Mouse (Mus musculus) heart, postnatal 14 days (tissue): ENCODE measurements around the gene Dnmt3a. TPM values are rescaled to one million over a fixed set of nuclear protein-coding genes. Genes with fewer than 3 reads are reported as not detected.
A peak's percentile ranks its signal among the peaks of the same experiment; 100 is the strongest.

Source experiments
- DNase-seq, 2 experiments: peaks; one replicate each; pipeline ENCODE4 v3.0.0; 2021 to 2022
- intact Hi-C: fragments of 180-260 bp; cut with DNase I; formaldehyde crosslinking; loops from one replicate; pipeline ENCODE4 v1.15.1; 2025
- total RNA-seq, 2 experiments: library from RNA; stranded (reverse); gene quantifications; 2 replicates each; pipeline ENCODE4 v1.2.3; 2021

The Dnmt3a gene
- total RNA-seq, 2 experiments from 2014 or later = 118 to 122 TPM

- intact Hi-C loops = no loop called here
These were observed 22.5 kb upstream of the Dnmt3a start for GRCm38 (mm10) chr12:3783196-3783825.

GRCm38 (mm10) chr12:3784258-3784657, 21.5 kb upstream of the Dnmt3a start:
- intact Hi-C loops = loop anchor here (2.0 kb wide), 1 partner anchor 21 kb away; no protein-coding TSS in a partner anchor
- no peak for DNase-seq

More at GRCm38 (mm10) chr12:3783196-3783825, 22.5 kb upstream of the Dnmt3a start:
- DNase-seq = no peak

GRCm38 (mm10) chr12:3784729-3785128, 21.1 kb upstream of the Dnmt3a start:
- intact Hi-C loops = loop anchor here (2.0 kb wide), 1 partner anchor 20 kb away; no protein-coding TSS in a partner anchor

GRCm38 (mm10) chr12:3787041-3787440, 18.8 kb upstream of the Dnmt3a start:
- intact Hi-C loops = no loop called here
- no peak for DNase-seq

More at GRCm38 (mm10) chr12:3784729-3785128, 21.1 kb upstream of the Dnmt3a start:
- DNase-seq = no peak

GRCm38 (mm10) chr12:3787541-3787940, 18.3 kb upstream of the Dnmt3a start:
- intact Hi-C loops = no loop called here
- peak in 1 of 2 experiments; percentile 39 for DNase-seq

GRCm38 (mm10) chr12:3788421-3789051, 17.3 kb upstream of the Dnmt3a start:
- intact Hi-C loops = no loop called here
- DNase-seq = no peak

- intact Hi-C loops = loop anchor here (10.0 kb wide), 1 partner anchor 215 kb away; the partner anchor contains the start of gene Dtnb
- no peak for DNase-seq
These were observed 16.1 kb upstream of the Dnmt3a start for GRCm38 (mm10) chr12:3789626-3790185.

GRCm38 (mm10) chr12:3791257-3791656, 14.6 kb upstream of the Dnmt3a start:
- intact Hi-C loops = loop anchor here (10.0 kb wide), 1 partner anchor 216 kb away; the partner anchor contains the start of gene Dtnb
- no peak for DNase-seq

GRCm38 (mm10) chr12:3791732-3792131, 14.1 kb upstream of the Dnmt3a start:
- intact Hi-C loops = loop anchor here (2.0 to 10.0 kb wide), 3 partner anchors 33 to 217 kb away; partner anchors contain the start of gene Dtnb
- DNase-seq = peak; percentile 96 to 98

- DNase-seq = no peak
- intact Hi-C loops = loop anchor here (2.0 to 10.0 kb wide), 3 partner anchors 33 to 217 kb away; partner anchors contain the start of gene Dtnb
These were observed 13.6 kb upstream of the Dnmt3a start for GRCm38 (mm10) chr12:3792248-3792647.

GRCm38 (mm10) chr12:3795569-3795968, 10.2 kb upstream of the Dnmt3a start:
- intact Hi-C loops = loop anchor here (10.0 kb wide), 1 partner anchor 221 kb away; the partner anchor contains the start of gene Dtnb
- DNase-seq = no peak

GRCm38 (mm10) chr12:3799551-3799950, 6.3 kb upstream of the Dnmt3a start:
- DNase-seq = no peak
- intact Hi-C loops = loop anchor here (10.0 kb wide), 1 partner anchor 225 kb away; the partner anchor contains the start of gene Dtnb

- intact Hi-C loops = loop anchor here (2.0 to 5.0 kb wide), 2 partner anchors 45 to 66 kb away; no protein-coding TSS in a partner anchor
- DNase-seq = peak; percentile 89 to 93
These were observed 471 bp downstream of the Dnmt3a start for GRCm38 (mm10) chr12:3806271-3806684.

- DNase-seq = peak; percentile 81 to 85
- intact Hi-C loops = loop anchor here (2.0 to 5.0 kb wide), 2 partner anchors 46 to 65 kb away; no protein-coding TSS in a partner anchor
These were observed 1.1 kb downstream of the Dnmt3a start for GRCm38 (mm10) chr12:3806703-3807547.

- intact Hi-C loops = loop anchor here (2.0 to 5.0 kb wide), 2 partner anchors 47 to 65 kb away; no protein-coding TSS in a partner anchor
- DNase-seq = peak; percentile 77 to 78
These were observed 2.0 kb downstream of the Dnmt3a start for GRCm38 (mm10) chr12:3807548-3808395.

GRCm38 (mm10) chr12:3808396-3808981, 2.7 kb downstream of the Dnmt3a start:
- no peak for DNase-seq
- intact Hi-C loops = loop anchor here (5.0 kb wide), 1 partner anchor 64 kb away; no protein-coding TSS in a partner anchor

GRCm38 (mm10) chr12:3809520-3810180, 3.8 kb downstream of the Dnmt3a start:
- no peak for DNase-seq
- intact Hi-C loops = loop anchor here (5.0 kb wide), 1 partner anchor 63 kb away; no protein-coding TSS in a partner anchor

GRCm38 (mm10) chr12:3810455-3810854, 4.6 kb downstream of the Dnmt3a start:
- no peak for DNase-seq
- intact Hi-C loops = no loop called here
